In genomic region chr2:43722446-43723103, GRCm38 (mm10) we compare ENCODE assay signal across 8 mouse cellular contexts. TPM values are rescaled to one million over a fixed set of nuclear protein-coding genes. Genes with fewer than 3 reads are reported as not detected.
DNase-seq lines count a peak whose midpoint lies in the region; ATAC-seq and TF ChIP-seq lines count a peak whose summit lies in the region.

No protein-coding gene starts in this region.

- intact Hi-C loops in heart, postnatal 10 days (cut with DNase I) = loop anchor here (1.0 to 2.0 kb wide), 2 partner anchors 128 to 180 kb away; no protein-coding TSS in a partner anchor

- TF ChIP-seq CTCF in CH12.LX (conservative IDR thresholded peaks at IDR 0.05 in 1 of 2, IDR thresholded peaks at IDR 0.05 in 1 of 2; ENCODE audit: low read depth in 2 of 2, low read length in 2 of 2) = peak; percentile 64 to 93; a peak in 3 of 4 replicates
- TF ChIP-seq CTCF in testis, adult 2 months (IDR thresholded peaks at IDR 0.05; ENCODE audit: control insufficient read depth, insufficient read depth, insufficient replicate concordance, low read depth, low read length) = peak; percentile 44; the same call in 1 of the 2 replicates

- 20% methylated on average over 14 of the region's 14 CpGs for WGBS in forebrain, embryonic 10.5 days
- WGBS in liver, embryonic 13.5 days (ENCODE audit: insufficient replicate concordance) = 15% methylated on average over 14 of the region's 14 CpGs

- peaks cover 4 to 11% of the 10 kb centered on the region in 2 experiments for H3K4me1 ChIP-seq in CH12.LX (ENCODE audit: control insufficient read depth in 1 of 2, insufficient read depth in 2 of 2)
- H3K4me1 ChIP-seq in forebrain, embryonic 10.5 days = peaks cover 10% of the 10 kb centered on the region
- 0 out of 2 replicates have a peak, but pooled peaks cover under 1% of the 10 kb centered on the region for H3K4me1 ChIP-seq in liver, embryonic 13.5 days (replicated peaks)
- H3K4me1 ChIP-seq in testis, adult 2 months (ENCODE audit: control insufficient read depth, insufficient read depth, low read length) = peaks cover 2% of the 10 kb centered on the region; the same call in 1 of the 2 replicates

- no peak for TF ChIP-seq POLR2A in CH12.LX (IDR thresholded peaks at IDR 0.05; ENCODE audit: low read depth, low read length)
- no peak for TF ChIP-seq POLR2A in testis, adult 2 months (IDR thresholded peaks at IDR 0.05; ENCODE audit: control insufficient read depth, low read depth, low read length)

- H3K4me2 ChIP-seq in CH12.LX (ENCODE audit: insufficient read depth, low read depth, poor library complexity, severe bottlenecking) = peak overlapping the region; percentile 45
- H3K4me2 ChIP-seq in liver, embryonic 13.5 days = no peak overlapping the region

- H3K4me3 ChIP-seq in CH12.LX (replicated peaks in 1 of 3; ENCODE audit: low read depth in 2 of 3, low read length in 2 of 3, poor library complexity in 1 of 3) = peak overlapping the region in 2 of 3 experiments; percentile 23 to 39
- peak overlapping the region; percentile 33 for H3K4me3 ChIP-seq in forebrain, embryonic 10.5 days
- no peak overlapping the region for H3K4me3 ChIP-seq in liver, embryonic 13.5 days (replicated peaks)
- no peak overlapping the region for H3K4me3 ChIP-seq in testis, adult 2 months (ENCODE audit: control insufficient read depth, low read depth, low read length)

- TF ChIP-seq RAD21 in CH12.LX (IDR thresholded peaks at IDR 0.05; ENCODE audit: low read depth, low read length) = peak; percentile 98

- no peaks in the 10 kb centered on the region for H3K79me2 ChIP-seq in CH12.LX (replicated peaks; ENCODE audit: control insufficient read depth, extremely low read depth, insufficient read depth, poor library complexity, severe bottlenecking)

- peak; percentile 91 for DNase-seq in CH12.LX (ENCODE audit: extremely low read depth)
- peak; percentile 62 for DNase-seq in brain, embryonic 18.5 days (ENCODE audit: low read depth, low spot score)
- DNase-seq in forebrain, embryonic 10.5 days (ENCODE audit: extremely low spot score, low spot score) = peak; percentile 71
- DNase-seq in heart, postnatal 10 days = peak; percentile 66 to 78
- DNase-seq in kidney, postnatal 36 days = peak; percentile 60 to 75
- peak; percentile 9 for DNase-seq in liver, embryonic 13.5 days
- peak; percentile 47 to 69 for DNase-seq in natural killer cell, adult 2 months (ENCODE audit: low spot score in 2 of 2)

- H3K36me3 ChIP-seq in CH12.LX (replicated peaks in 1 of 2; ENCODE audit: control insufficient read depth in 1 of 2, insufficient read depth in 1 of 2, low read length in 1 of 2) = no peaks in the 10 kb centered on the region
- no peaks in the 10 kb centered on the region for H3K36me3 ChIP-seq in forebrain, embryonic 10.5 days (replicated peaks)
- no peaks in the 10 kb centered on the region for H3K36me3 ChIP-seq in liver, embryonic 13.5 days
- no peaks in the 10 kb centered on the region for H3K36me3 ChIP-seq in testis, adult 2 months (ENCODE audit: control insufficient read depth, insufficient read depth, low read length)

- in situ Hi-C loops in CH12.LX (cut with MboI; ENCODE audit: low pct_ligation_motif_present, low pct_unique_long_range_greater_than_20kb, low sequenced_read_pairs) = no loop called here

- no peak overlapping the region for H3K9ac ChIP-seq in CH12.LX (ENCODE audit: insufficient read depth, low read depth)
- no peak overlapping the region for H3K9ac ChIP-seq in liver, embryonic 13.5 days

- H3K27ac ChIP-seq in CH12.LX (ENCODE audit: insufficient read depth, low read depth) = no peak overlapping the region
- peak overlapping the region; percentile 62; the same call in 1 of the 2 replicates for H3K27ac ChIP-seq in forebrain, embryonic 10.5 days
- no peak overlapping the region for H3K27ac ChIP-seq in liver, embryonic 13.5 days
- no peak overlapping the region for H3K27ac ChIP-seq in testis, adult 2 months (ENCODE audit: control insufficient read depth, insufficient read depth, low read depth, low read length)

- H3K9me3 ChIP-seq in CH12.LX (replicated peaks; ENCODE audit: low read length) = no peaks in the 10 kb centered on the region
- no peaks in the 10 kb centered on the region for H3K9me3 ChIP-seq in forebrain, embryonic 10.5 days
- H3K9me3 ChIP-seq in liver, embryonic 13.5 days (replicated peaks) = no peaks in the 10 kb centered on the region

- TF ChIP-seq EP300 in CH12.LX (IDR thresholded peaks at IDR 0.05; ENCODE audit: low read length) = no peak

- dilution Hi-C loops in CH12.LX (cut with MboI; ENCODE audit: extremely low pct_ligation_motif_present, extremely low pct_unique_long_range_greater_than_20kb, low sequenced_read_pairs) = no loop called here

- H3K27me3 ChIP-seq in CH12.LX (replicated peaks) = no peaks in the 10 kb centered on the region
- peaks cover 11% of the 10 kb centered on the region; the same call in 1 of the 2 replicates for H3K27me3 ChIP-seq in forebrain, embryonic 10.5 days (ENCODE audit: poor library complexity, severe bottlenecking)
- H3K27me3 ChIP-seq in liver, embryonic 13.5 days = no peaks in the 10 kb centered on the region
- H3K27me3 ChIP-seq in testis, adult 2 months (ENCODE audit: control insufficient read depth, insufficient read depth, low read length) = no peaks in the 10 kb centered on the region

- 0 out of 2 replicates have a peak, but pooled peaks have one; percentile 47 for ATAC-seq in liver, embryonic 13.5 days (ENCODE audit: low read depth)

TF ChIP-seq in CH12.LX, 34 proteins besides CTCF, POLR2A, EP300 and RAD21:
- no peak for TF ChIP-seq NRF1 (IDR thresholded peaks at IDR 0.05; ENCODE audit: low read depth, low read length)
- no peak for TF ChIP-seq POLR2AphosphoS2 (IDR thresholded peaks at IDR 0.05; ENCODE audit: low read depth, low read length)
- TF ChIP-seq ELF1 (IDR thresholded peaks at IDR 0.05; ENCODE audit: low read depth, low read length) = no peak
- TF ChIP-seq ZNF384 (IDR thresholded peaks at IDR 0.05; ENCODE audit: low read depth, low read length) = no peak
- TF ChIP-seq ZC3H11A (IDR thresholded peaks at IDR 0.05; ENCODE audit: low read depth, low read length) = peak; percentile 80
- 0 out of 2 replicates have a peak, but pooled peaks have one; percentile 38 for TF ChIP-seq IRF4 (IDR thresholded peaks at IDR 0.05; ENCODE audit: low read depth, low read length)
- peak; percentile 50; the same call in 1 of the 2 replicates for TF ChIP-seq MAX (IDR thresholded peaks at IDR 0.05; ENCODE audit: low read length)
- TF ChIP-seq MXI1 (IDR thresholded peaks at IDR 0.05; ENCODE audit: low read depth, low read length) = no peak
- peak; percentile 35; the same call in 1 of the 2 replicates for TF ChIP-seq SIN3A (IDR thresholded peaks at IDR 0.05; ENCODE audit: low read length)
- peak; percentile 34; the same call in 1 of the 2 replicates for TF ChIP-seq HCFC1 (IDR thresholded peaks at IDR 0.05; ENCODE audit: low read depth, low read length)
- no peak for TF ChIP-seq USF1 (IDR thresholded peaks at IDR 0.05; ENCODE audit: low read depth, low read length)
- TF ChIP-seq KAT2A (IDR thresholded peaks at IDR 0.05; ENCODE audit: insufficient replicate concordance, low read length) = no peak
- no peak; the same call in 1 of the 2 replicates for TF ChIP-seq MAFK (IDR thresholded peaks at IDR 0.05; ENCODE audit: insufficient replicate concordance, low read length)
- peak; percentile 96 for TF ChIP-seq SMC3 (IDR thresholded peaks at IDR 0.05; ENCODE audit: low read depth, low read length)
- TF ChIP-seq TBP (conservative IDR thresholded peaks at IDR 0.05; ENCODE audit: low read depth, low read length) = no peak
- TF ChIP-seq RCOR1 (conservative IDR thresholded peaks at IDR 0.05; ENCODE audit: low read depth, low read length) = no peak
- peak; percentile 92 for TF ChIP-seq MYC (IDR thresholded peaks at IDR 0.05; ENCODE audit: low read depth, low read length)
- TF ChIP-seq JUN (IDR thresholded peaks at IDR 0.05; ENCODE audit: insufficient read depth, low read depth, low read length) = no peak
- TF ChIP-seq UBTF (IDR thresholded peaks at IDR 0.05; ENCODE audit: low read depth, low read length) = no peak
- TF ChIP-seq MEF2A (IDR thresholded peaks at IDR 0.05; ENCODE audit: borderline replicate concordance, low read depth, low read length) = no peak
- TF ChIP-seq TCF12 (IDR thresholded peaks at IDR 0.05; ENCODE audit: low read depth, low read length) = no peak
- no peak for TF ChIP-seq MAZ (IDR thresholded peaks at IDR 0.05; ENCODE audit: low read depth, low read length)

RNA-seq across cellular contexts. Expression of gene Arhgap15, which starts 26.0 kb away (rescaled TPM):
- 19.6 and 19.8 TPM in 2 replicates for total RNA-seq in CH12.LX (2012; rRNA removed)
- total RNA-seq in CH12.LX (2014; rRNA removed) = 40.3 and 44.6 TPM in 2 replicates
- 14.9 and 16.6 TPM in 2 replicates for polyA plus RNA-seq in CH12.LX (2012; ENCODE audit: insufficient read length, low read depth)
- 0.30 and 0.49 TPM in 2 replicates for polyA plus RNA-seq in forebrain, embryonic 10.5 days (2016; fragmentation: Nextera tagmentation; extraction: Ambion mirVana)
- 1 to 10 TPM in 1 of 2 experiments, under 1 TPM in 1; 0.82 to 1.0 TPM for total RNA-seq in heart, postnatal 10 days (2021)
- polyA plus RNA-seq in liver, embryonic 13.5 days (2015; fragmentation: Nextera tagmentation; extraction: Ambion mirVana) = 4.5 and 6.1 TPM in 2 replicates
- polyA plus RNA-seq in testis, adult 2 months (2012; rRNA removed) = 0.36 and 0.43 TPM in 2 replicates

Comparison
In these comparisons a context has a peak if more than half of its experiments do, and no peak if none do; other contexts are left out.
1. DNase-seq: peak in every context shown above with its lines; median percentile 91 in CH12.LX; 72 in heart, postnatal 10 days; 71 in forebrain, embryonic 10.5 days; 68 in kidney, postnatal 36 days; 62 in brain, embryonic 18.5 days; 58 in natural killer cell, adult 2 months; 9 in liver, embryonic 13.5 days.
2. H3K4me3 ChIP-seq: peak in CH12.LX (2 of 3) and forebrain, embryonic 10.5 days (single experiment); none in liver, embryonic 13.5 days (single experiment) and testis, adult 2 months (single experiment).